Mouse (Mus musculus): Measurements from ENCODE around the gene Usp20.

DNA sequence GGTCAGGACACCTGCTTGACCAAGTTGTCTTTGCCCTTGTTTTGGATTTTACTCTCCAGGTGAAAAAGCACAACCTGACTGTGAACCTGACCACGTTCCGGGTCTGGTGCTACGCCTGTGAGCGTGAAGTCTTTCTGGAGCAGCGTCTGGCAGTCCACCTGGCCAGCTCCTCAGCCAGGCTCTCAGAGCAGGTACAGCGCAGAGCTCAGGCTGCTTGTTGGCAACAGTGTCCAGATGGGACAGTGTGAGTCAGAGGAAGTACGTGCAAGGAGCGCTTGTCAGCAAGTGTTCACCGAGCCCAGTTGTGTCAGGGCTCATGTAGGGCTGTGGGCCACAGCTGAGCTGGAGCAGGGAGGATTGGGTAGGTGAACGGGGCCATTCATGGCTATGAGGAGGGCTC, 20.8 kb downstream of the Usp20 start:
- TF ChIP-seq EP300 (IDR thresholded peaks at IDR 0.05; ENCODE audit: low read depth) (no peak), CTCF (IDR thresholded peaks at IDR 0.05; ENCODE audit: low read depth) (no peak)

All from heart, postnatal 0 days (tissue).